Mouse (Mus musculus) hindbrain, embryonic 12.5 days (tissue): ENCODE measurements around the gene Tfcp2. TPM values are rescaled to one million over a fixed set of nuclear protein-coding genes. Genes with fewer than 3 reads are reported as not detected.

Experiments
- ATAC-seq: fragments of 200-750 bp; cut with Nextera tagmentation; 2 replicates; pipeline ENCODE4 v1.8.0; 2017; ENCODE audit warnings: moderate TSS enrichment; ENCODE audit not compliant: low FRiP score
- H3K27ac ChIP-seq: fragments of 300-500 bp; sonication (generic); 2 replicates; pipeline ENCODE4 v1.5.1; 2016; ENCODE audit warnings: mild to moderate bottlenecking
- H3K27me3 ChIP-seq: fragments of 300-500 bp; sonication (generic); 2 replicates; pipeline ENCODE4 v1.6.1; 2016; ENCODE audit warnings: mild to moderate bottlenecking
- H3K36me3 ChIP-seq: fragments of 300-500 bp; sonication (generic); 2 replicates; pipeline ENCODE4 v1.6.1; 2016; ENCODE audit warnings: mild to moderate bottlenecking
- H3K4me1 ChIP-seq: fragments of 300-500 bp; sonication (generic); 2 replicates; pipeline ENCODE4 v1.6.1; 2016
- H3K4me2 ChIP-seq: fragments of 300-500 bp; sonication (generic); replicated peaks from 2 replicates; pipeline ENCODE4 v1.6.1; 2016; ENCODE audit warnings: mild to moderate bottlenecking
- H3K4me3 ChIP-seq: fragments of 300-500 bp; sonication (generic); 2 replicates; pipeline ENCODE4 v1.5.1; 2016; ENCODE audit warnings: mild to moderate bottlenecking
- H3K9ac ChIP-seq: fragments of 300-500 bp; sonication (generic); 2 replicates; pipeline ENCODE4 v1.6.1; 2016; ENCODE audit warnings: mild to moderate bottlenecking, moderate library complexity
- H3K9me3 ChIP-seq: fragments of 300-500 bp; sonication (generic); replicated peaks from 2 replicates; pipeline ENCODE4 v1.6.1; 2016; ENCODE audit warnings: mild to moderate bottlenecking
- WGBS: fragments of 180-500 bp; shearing (Covaris S2); methylation state at CpG from one replicate; pipeline ENCODE4 v1.1.7; 2016; 5-methylcytosine and 5-hydroxymethylcytosine counted together
- polyA plus RNA-seq: library from polyadenylated mRNA; unstranded; fragments of >200 nt; fragmentation: Nextera tagmentation; extraction: Ambion mirVana; gene quantifications from 2 replicates; pipeline ENCODE4 v1.2.1, GENCODE M21; 2016

The Tfcp2 gene
- polyA plus RNA-seq, 1 experiment from 2014 or later, result 42.9 TPM

DNA sequence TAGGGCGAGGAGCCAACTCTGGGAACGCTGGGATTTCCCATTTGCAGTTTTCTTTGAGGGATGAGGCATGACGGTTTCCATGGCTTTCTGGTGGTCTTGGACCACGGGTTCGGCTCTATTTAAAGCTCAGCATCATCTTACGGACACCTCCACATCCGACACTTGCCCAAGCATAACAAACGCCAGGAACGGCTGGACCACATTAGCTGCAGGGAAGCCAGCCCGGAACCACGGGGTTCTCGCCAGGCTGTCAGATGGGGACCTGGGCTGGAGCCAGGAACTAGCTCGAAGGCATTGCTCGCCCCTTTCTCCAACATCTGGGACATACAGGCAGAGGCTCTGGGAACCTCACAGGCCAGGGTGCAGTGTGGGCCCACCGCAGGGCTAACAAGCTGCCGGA, 100.6 kb downstream of the Tfcp2 start:
- no peak for ATAC-seq
- H3K9ac ChIP-seq, result no peak overlapping the region
- H3K27me3 ChIP-seq, result no peaks in the 10 kb centered on the region
- WGBS, result 70% methylated on average over 16 of the region's 16 CpGs
- no peak overlapping the region for H3K4me2 ChIP-seq
- H3K36me3 ChIP-seq, result no peaks in the 10 kb centered on the region
- no peaks in the 10 kb centered on the region for H3K4me1 ChIP-seq
- no peaks in the 10 kb centered on the region for H3K9me3 ChIP-seq
- H3K4me3 ChIP-seq, result no peak overlapping the region
- H3K27ac ChIP-seq, result no peak overlapping the region

DNA sequence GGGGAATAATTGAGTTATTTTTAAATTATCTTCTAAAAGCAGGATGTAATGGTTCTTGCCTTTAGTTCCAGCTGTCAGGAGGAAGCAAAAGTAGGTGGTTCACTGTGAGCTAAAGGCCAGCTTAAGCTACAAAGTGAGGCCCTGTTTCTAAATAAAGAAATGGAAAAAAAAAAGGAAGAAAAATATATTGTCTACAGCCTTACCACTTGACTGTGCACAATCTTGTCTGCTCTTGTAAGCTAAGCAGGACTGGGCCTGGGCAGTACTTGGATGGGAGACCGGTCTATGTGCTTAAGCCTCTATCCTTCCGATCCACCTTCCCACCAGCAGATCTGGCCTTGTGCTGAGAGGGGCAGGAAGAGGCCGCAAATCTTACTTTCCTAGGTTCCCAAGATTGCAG, 102.3 kb downstream of the Tfcp2 start:
- Histone ChIP-seq H3K4me2 (no peak overlapping the region), H3K27me3 (no peaks in the 10 kb centered on the region), H3K4me1 (no peaks in the 10 kb centered on the region), H3K36me3 (no peaks in the 10 kb centered on the region), H3K9me3 (no peaks in the 10 kb centered on the region), H3K4me3 (no peak overlapping the region), H3K9ac (no peak overlapping the region), H3K27ac (no peak overlapping the region)
- no peak for ATAC-seq
- 90% methylated on average over 3 of the region's 3 CpGs for WGBS

GRCm38 (mm10) chr15:100448572-100448971, 103.2 kb downstream of the Tfcp2 start:
- H3K9me3 ChIP-seq, result no peaks in the 10 kb centered on the region
- no peak overlapping the region for H3K4me2 ChIP-seq
- H3K27me3 ChIP-seq, result no peaks in the 10 kb centered on the region
- no peak for ATAC-seq
- H3K4me3 ChIP-seq, result no peak overlapping the region
- no peak overlapping the region for H3K9ac ChIP-seq
- peaks cover 3% of the 10 kb centered on the region; the same call in 1 of the 2 replicates for H3K4me1 ChIP-seq
- no peak overlapping the region for H3K27ac ChIP-seq
- no peaks in the 10 kb centered on the region for H3K36me3 ChIP-seq
- WGBS, result 70% methylated on average over 4 of the region's 4 CpGs

Other genes with a start within 250 kb of the Tfcp2 start
- gene Mettl7a1, start 247.9 kb downstream of the Tfcp2 start, polyA plus RNA-seq, result 3.9 and 4.8 TPM in 2 replicates
- 0.17 and 0.22 TPM in 2 replicates for gene Mettl7a3, start 217.1 kb downstream of the Tfcp2 start, polyA plus RNA-seq
- gene Methig1, start 198.9 kb downstream of the Tfcp2 start, polyA plus RNA-seq, result 0.16 TPM in 1 of 2 replicates, not detected in the other
- not detected in 2 replicates for gene Mettl7a2, start 198.8 kb downstream of the Tfcp2 start, polyA plus RNA-seq
- gene Higd1c, start 187.5 kb downstream of the Tfcp2 start, polyA plus RNA-seq, result not detected in 2 replicates
- gene Gm5475, start 129.9 kb downstream of the Tfcp2 start, polyA plus RNA-seq, result 0.12 TPM in 1 of 2 replicates, not detected in the other
- 24.6 and 25.8 TPM in 2 replicates for gene Slc11a2, start 126.9 kb downstream of the Tfcp2 start, polyA plus RNA-seq
- gene Letmd1, start 83.0 kb downstream of the Tfcp2 start, polyA plus RNA-seq, result 43.6 and 45.8 TPM in 2 replicates
- gene Csrnp2, start 56.5 kb downstream of the Tfcp2 start, polyA plus RNA-seq, result 41.4 and 43.0 TPM in 2 replicates
- 28.9 and 38.6 TPM in 2 replicates for gene Pou6f1, start 48.0 kb upstream of the Tfcp2 start, polyA plus RNA-seq
- 168 and 176 TPM in 2 replicates for gene Dazap2, start 63.3 kb upstream of the Tfcp2 start, polyA plus RNA-seq
- 5.0 and 5.6 TPM in 2 replicates for gene Smagp, start 84.9 kb upstream of the Tfcp2 start, polyA plus RNA-seq
- gene Bin2, start 117.5 kb upstream of the Tfcp2 start, polyA plus RNA-seq, result 3.0 and 3.4 TPM in 2 replicates
- gene Cela1, start 135.9 kb upstream of the Tfcp2 start, polyA plus RNA-seq, result 1.6 and 1.9 TPM in 2 replicates
- 0.26 and 0.34 TPM in 2 replicates for gene Galnt6, start 177.4 kb upstream of the Tfcp2 start, polyA plus RNA-seq
- gene Slc4a8, start 209.7 kb upstream of the Tfcp2 start, polyA plus RNA-seq, result 17.9 and 22.7 TPM in 2 replicates